Mouse (Mus musculus): ENCODE measurements around the gene Ube2d1. TPM values are rescaled to one million over a fixed set of nuclear protein-coding genes. Genes with fewer than 3 reads are reported as not detected.

Gene Ube2d1
- polyA plus RNA-seq, 1 experiment from 2014 or later, result 55.5 TPM

DNA sequence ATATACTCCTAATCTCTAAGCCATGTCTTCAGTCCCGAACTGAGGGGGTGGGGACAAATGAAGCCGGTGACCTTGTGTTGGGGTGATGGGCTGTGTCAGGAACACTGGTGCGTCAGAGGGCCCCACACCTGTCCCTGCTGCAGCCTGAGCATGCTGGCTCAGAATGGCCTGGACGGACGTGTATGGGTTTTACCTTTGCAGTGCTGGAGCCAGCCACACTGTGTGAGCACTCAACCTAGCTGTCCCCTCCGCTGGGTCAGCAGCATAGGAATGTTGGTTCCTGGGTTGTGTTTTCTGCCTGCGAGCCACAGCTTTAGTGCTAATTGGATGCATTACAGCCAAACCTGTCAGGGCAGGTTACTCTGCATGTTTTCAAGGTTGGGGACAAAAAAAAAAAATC is 41.1 kb upstream of the Ube2d1 start:
- no peaks in the 10 kb centered on the region for H3K27me3 ChIP-seq (ENCODE audit: control insufficient read depth, insufficient read depth, low read depth, low read length)
- no peak overlapping the region for H3K4me2 ChIP-seq (ENCODE audit: low read depth, low read length)
- H3K9me3 ChIP-seq (ENCODE audit: control insufficient read depth, low read length), result no peaks in the 10 kb centered on the region
- peaks cover 8% of the 10 kb centered on the region for H3K36me3 ChIP-seq (ENCODE audit: control insufficient read depth, insufficient read depth, low read length)
- no peak for ATAC-seq (ENCODE audit: low read depth)
- whole genome bisulfite sequencing, result 64% methylated on average over 7 of the region's 7 CpGs
- no peak overlapping the region for H3K27ac ChIP-seq (ENCODE audit: low read length)
- no peak overlapping the region for H3K9ac ChIP-seq (ENCODE audit: low read length)
- H3K4me1 ChIP-seq (replicated peaks; ENCODE audit: control insufficient read depth, insufficient read depth, low read length), result no peaks in the 10 kb centered on the region
- no peak overlapping the region for H3K4me3 ChIP-seq (ENCODE audit: low read length)

DNA sequence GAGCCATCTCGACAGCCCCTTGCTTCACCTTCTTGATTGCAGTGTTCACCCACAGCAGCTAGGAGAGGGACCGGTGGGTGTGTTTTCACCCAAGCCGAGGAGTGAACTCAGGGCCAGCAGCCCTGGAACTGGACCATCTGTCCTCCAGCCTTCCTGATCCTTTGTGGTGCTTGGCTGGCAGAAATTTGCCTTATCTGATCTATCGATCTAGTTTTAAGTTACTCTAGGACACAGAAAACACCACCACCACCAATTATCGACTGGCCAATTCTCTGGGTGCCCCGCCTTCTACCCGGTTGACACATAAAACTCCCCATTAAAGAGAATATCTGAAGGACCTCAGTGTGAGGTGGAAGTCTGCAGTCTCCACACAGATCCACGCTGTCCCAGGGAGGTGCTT is 38.6 kb upstream of the Ube2d1 start:
- H3K4me3 ChIP-seq (ENCODE audit: low read length), result no peak overlapping the region
- no peak overlapping the region for H3K9ac ChIP-seq (ENCODE audit: low read length)
- 72% methylated on average over 8 of the region's 8 CpGs for WGBS
- H3K36me3 ChIP-seq (ENCODE audit: control insufficient read depth, insufficient read depth, low read length), result no peaks in the 10 kb centered on the region
- no peak for ATAC-seq (ENCODE audit: low read depth)
- no peaks in the 10 kb centered on the region for H3K4me1 ChIP-seq (replicated peaks; ENCODE audit: control insufficient read depth, insufficient read depth, low read length)
- no peak overlapping the region for H3K4me2 ChIP-seq (ENCODE audit: low read depth, low read length)
- no peaks in the 10 kb centered on the region for H3K9me3 ChIP-seq (ENCODE audit: control insufficient read depth, low read length)
- no peak overlapping the region for H3K27ac ChIP-seq (ENCODE audit: low read length)
- no peaks in the 10 kb centered on the region for H3K27me3 ChIP-seq (ENCODE audit: control insufficient read depth, insufficient read depth, low read depth, low read length)

- ATAC-seq (ENCODE audit: low read depth), result no peak
- no peak overlapping the region for H3K4me2 ChIP-seq (ENCODE audit: low read depth, low read length)
- no peaks in the 10 kb centered on the region for H3K27me3 ChIP-seq (ENCODE audit: control insufficient read depth, insufficient read depth, low read depth, low read length)
- H3K27ac ChIP-seq (ENCODE audit: low read length), result no peak overlapping the region
- no peak overlapping the region for H3K9ac ChIP-seq (ENCODE audit: low read length)
- no peaks in the 10 kb centered on the region for H3K9me3 ChIP-seq (ENCODE audit: control insufficient read depth, low read length)
- no peaks in the 10 kb centered on the region for H3K36me3 ChIP-seq (ENCODE audit: control insufficient read depth, insufficient read depth, low read length)
- no peaks in the 10 kb centered on the region for H3K4me1 ChIP-seq (replicated peaks; ENCODE audit: control insufficient read depth, insufficient read depth, low read length)
- no peak overlapping the region for H3K4me3 ChIP-seq (ENCODE audit: low read length)
- 65% methylated on average over 7 of the region's 7 CpGs for WGBS
Measured at GRCm38 (mm10) chr10:71316497-71316896, 31.4 kb upstream of the Ube2d1 start.

DNA sequence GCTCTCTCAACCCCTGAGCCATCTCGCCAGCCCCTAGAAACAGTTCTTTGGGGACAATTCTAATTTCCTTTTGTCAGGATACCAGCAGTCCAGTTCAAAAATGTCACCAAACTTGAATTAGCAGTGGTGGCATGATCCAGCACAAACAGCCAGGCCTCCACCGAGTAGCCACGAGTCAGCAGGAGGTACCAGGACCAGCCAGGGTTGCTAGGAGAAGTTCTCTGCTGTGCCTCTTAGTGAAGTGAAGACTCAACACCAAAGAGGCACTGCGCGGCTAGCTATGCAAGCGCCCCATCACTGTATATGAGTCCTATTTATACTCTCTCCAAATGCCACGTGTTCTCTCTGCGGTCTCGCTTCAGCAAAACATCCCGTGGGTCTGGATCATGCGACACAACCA is 31.0 kb upstream of the Ube2d1 start:
- Histone ChIP-seq H3K36me3 (ENCODE audit: control insufficient read depth, insufficient read depth, low read length) (no peaks in the 10 kb centered on the region), H3K4me2 (ENCODE audit: low read depth, low read length) (no peak overlapping the region), H3K4me1 (replicated peaks; ENCODE audit: control insufficient read depth, insufficient read depth, low read length) (no peaks in the 10 kb centered on the region), H3K27ac (ENCODE audit: low read length) (no peak overlapping the region), H3K9ac (ENCODE audit: low read length) (no peak overlapping the region), H3K4me3 (ENCODE audit: low read length) (no peak overlapping the region), H3K27me3 (ENCODE audit: control insufficient read depth, insufficient read depth, low read depth, low read length) (no peaks in the 10 kb centered on the region), H3K9me3 (ENCODE audit: control insufficient read depth, low read length) (no peaks in the 10 kb centered on the region)
- ATAC-seq (ENCODE audit: low read depth), result no peak
- WGBS, result 61% methylated on average over 11 of the region's 11 CpGs

DNA sequence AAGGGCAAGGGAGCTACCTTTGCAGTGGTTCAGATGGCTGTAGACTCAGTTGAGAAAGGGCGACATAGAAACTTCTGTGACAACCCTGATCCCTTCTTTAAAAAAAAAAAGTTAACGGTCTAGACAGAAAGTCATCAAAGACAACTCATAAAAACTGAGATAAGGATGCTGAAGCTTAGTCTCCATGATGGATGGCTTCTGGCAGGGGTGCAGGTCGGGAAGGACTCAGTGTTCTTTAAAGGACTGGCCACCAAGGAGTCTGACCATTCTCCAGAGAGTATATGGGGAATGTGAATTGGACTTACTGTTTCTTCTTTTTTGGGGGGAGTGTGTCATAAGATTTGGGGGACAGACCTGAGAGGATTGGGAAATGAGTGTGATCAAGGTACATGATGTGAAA is 29.5 kb upstream of the Ube2d1 start:
- H3K4me3 ChIP-seq (ENCODE audit: low read length), result no peak overlapping the region
- no peak overlapping the region for H3K27ac ChIP-seq (ENCODE audit: low read length)
- no peaks in the 10 kb centered on the region for H3K4me1 ChIP-seq (replicated peaks; ENCODE audit: control insufficient read depth, insufficient read depth, low read length)
- WGBS, result 52% methylated on average over 3 of the region's 3 CpGs
- H3K9me3 ChIP-seq (ENCODE audit: control insufficient read depth, low read length), result no peaks in the 10 kb centered on the region
- H3K36me3 ChIP-seq (ENCODE audit: control insufficient read depth, insufficient read depth, low read length), result no peaks in the 10 kb centered on the region
- no peaks in the 10 kb centered on the region for H3K27me3 ChIP-seq (ENCODE audit: control insufficient read depth, insufficient read depth, low read depth, low read length)
- no peak overlapping the region for H3K4me2 ChIP-seq (ENCODE audit: low read depth, low read length)
- no peak for ATAC-seq (ENCODE audit: low read depth)
- no peak overlapping the region for H3K9ac ChIP-seq (ENCODE audit: low read length)

DNA sequence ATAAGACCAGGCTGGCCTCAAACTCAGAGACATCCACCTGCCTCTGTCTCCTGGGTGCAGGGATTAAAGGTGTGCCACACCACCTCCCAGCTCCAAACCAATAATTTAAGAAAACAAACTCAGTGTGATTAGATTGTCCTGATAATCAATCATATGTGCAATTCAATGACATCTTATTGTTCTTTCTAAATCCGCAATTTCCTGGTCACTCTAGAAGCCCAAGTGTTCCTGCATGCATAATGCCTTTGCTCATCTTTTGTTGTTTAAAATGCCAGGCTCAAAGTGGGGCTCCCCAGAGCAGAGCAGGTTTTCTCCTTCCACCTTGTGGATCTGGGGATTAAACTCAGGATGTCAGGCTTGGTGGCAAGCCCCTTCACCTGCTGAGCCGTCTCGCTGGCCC is 25.2 kb upstream of the Ube2d1 start:
- no peak overlapping the region for H3K9ac ChIP-seq (ENCODE audit: low read length)
- H3K27me3 ChIP-seq (ENCODE audit: control insufficient read depth, insufficient read depth, low read depth, low read length), result no peaks in the 10 kb centered on the region
- H3K27ac ChIP-seq (ENCODE audit: low read length), result no peak overlapping the region
- ATAC-seq (ENCODE audit: low read depth), result no peak
- no peaks in the 10 kb centered on the region for H3K4me1 ChIP-seq (replicated peaks; ENCODE audit: control insufficient read depth, insufficient read depth, low read length)
- no peak overlapping the region for H3K4me3 ChIP-seq (ENCODE audit: low read length)
- H3K36me3 ChIP-seq (ENCODE audit: control insufficient read depth, insufficient read depth, low read length), result no peaks in the 10 kb centered on the region
- WGBS, result 57% methylated on average over 3 of the region's 3 CpGs
- no peaks in the 10 kb centered on the region for H3K9me3 ChIP-seq (ENCODE audit: control insufficient read depth, low read length)
- no peak overlapping the region for H3K4me2 ChIP-seq (ENCODE audit: low read depth, low read length)

DNA sequence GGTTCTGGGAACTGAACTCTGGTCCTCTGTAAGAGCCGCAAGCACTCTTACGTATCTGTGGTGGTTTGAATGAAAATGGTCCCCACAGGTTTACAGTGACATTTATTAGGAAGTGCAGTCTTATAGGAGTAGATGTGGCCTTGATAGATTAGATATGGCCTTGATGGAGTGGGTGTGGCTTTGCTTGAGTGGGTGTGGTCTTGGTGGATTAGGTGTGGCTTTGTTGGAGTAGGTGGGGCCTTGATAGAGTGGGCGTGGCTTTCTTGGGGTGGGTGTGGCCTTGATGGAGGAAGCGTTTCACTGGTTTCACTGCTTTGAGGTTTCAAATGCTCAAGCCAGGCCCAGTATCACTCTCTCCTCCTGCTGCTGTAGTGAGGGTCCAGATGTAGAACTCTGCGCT is 23.1 kb upstream of the Ube2d1 start:
- 87% methylated on average over 5 of the region's 5 CpGs for WGBS
- no peak overlapping the region for H3K9ac ChIP-seq (ENCODE audit: low read length)
- no peaks in the 10 kb centered on the region for H3K4me1 ChIP-seq (replicated peaks; ENCODE audit: control insufficient read depth, insufficient read depth, low read length)
- no peak overlapping the region for H3K27ac ChIP-seq (ENCODE audit: low read length)
- H3K4me3 ChIP-seq (ENCODE audit: low read length), result no peak overlapping the region
- no peaks in the 10 kb centered on the region for H3K9me3 ChIP-seq (ENCODE audit: control insufficient read depth, low read length)
- ATAC-seq (ENCODE audit: low read depth), result no peak
- H3K27me3 ChIP-seq (ENCODE audit: control insufficient read depth, insufficient read depth, low read depth, low read length), result no peaks in the 10 kb centered on the region
- H3K36me3 ChIP-seq (ENCODE audit: control insufficient read depth, insufficient read depth, low read length), result no peaks in the 10 kb centered on the region
- no peak overlapping the region for H3K4me2 ChIP-seq (ENCODE audit: low read depth, low read length)

- no peaks in the 10 kb centered on the region for H3K9me3 ChIP-seq (ENCODE audit: control insufficient read depth, low read length)
- no peaks in the 10 kb centered on the region for H3K4me1 ChIP-seq (replicated peaks; ENCODE audit: control insufficient read depth, insufficient read depth, low read length)
- ATAC-seq (ENCODE audit: low read depth), result no peak
- H3K4me2 ChIP-seq (ENCODE audit: low read depth, low read length), result peak overlapping the region; percentile 40; the same call in 1 of the 2 replicates
- H3K4me3 ChIP-seq (ENCODE audit: low read length), result no peak overlapping the region
- 52% methylated on average over 6 of the region's 6 CpGs for WGBS
- no peak overlapping the region for H3K27ac ChIP-seq (ENCODE audit: low read length)
- no peak overlapping the region for H3K9ac ChIP-seq (ENCODE audit: low read length)
- H3K36me3 ChIP-seq (ENCODE audit: control insufficient read depth, insufficient read depth, low read length), result no peaks in the 10 kb centered on the region
- no peaks in the 10 kb centered on the region for H3K27me3 ChIP-seq (ENCODE audit: control insufficient read depth, insufficient read depth, low read depth, low read length)
Measured at GRCm38 (mm10) chr10:71306759-71307158, 21.7 kb upstream of the Ube2d1 start.

DNA sequence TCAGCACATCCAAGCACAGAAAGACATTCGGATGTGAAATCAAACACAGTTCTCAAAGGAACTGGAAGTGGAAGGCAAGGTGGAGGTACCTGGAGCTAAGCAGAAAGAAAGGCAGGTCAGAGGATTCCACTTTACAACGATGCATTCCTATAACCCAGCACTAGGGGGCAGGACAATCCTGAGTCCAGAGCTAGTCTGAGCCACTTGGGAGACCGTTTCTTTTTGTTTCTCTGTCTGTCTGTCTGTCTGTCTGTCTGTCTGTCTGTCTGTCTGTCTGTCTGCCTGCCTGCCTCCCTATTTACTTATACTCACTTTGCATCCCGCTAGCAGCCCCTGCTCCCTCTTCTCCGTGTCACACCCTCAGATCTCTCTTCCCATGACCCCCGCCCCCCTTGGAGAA is 21.1 kb upstream of the Ube2d1 start:
- Histone ChIP-seq H3K27ac (ENCODE audit: low read length) (no peak overlapping the region), H3K9me3 (ENCODE audit: control insufficient read depth, low read length) (no peaks in the 10 kb centered on the region), H3K4me1 (replicated peaks; ENCODE audit: control insufficient read depth, insufficient read depth, low read length) (no peaks in the 10 kb centered on the region), H3K4me3 (ENCODE audit: low read length) (0 out of 2 replicates have a peak overlapping the region, but pooled peaks have one; percentile 2), H3K36me3 (ENCODE audit: control insufficient read depth, insufficient read depth, low read length) (no peaks in the 10 kb centered on the region), H3K4me2 (ENCODE audit: low read depth, low read length) (peak overlapping the region; percentile 40), H3K27me3 (ENCODE audit: control insufficient read depth, insufficient read depth, low read depth, low read length) (no peaks in the 10 kb centered on the region), H3K9ac (ENCODE audit: low read length) (no peak overlapping the region)
- WGBS, result 19% methylated on average over 6 of the region's 6 CpGs
- no peak for ATAC-seq (ENCODE audit: low read depth)

- Histone ChIP-seq H3K4me1 (replicated peaks; ENCODE audit: control insufficient read depth, insufficient read depth, low read length) (no peaks in the 10 kb centered on the region), H3K27me3 (ENCODE audit: control insufficient read depth, insufficient read depth, low read depth, low read length) (no peaks in the 10 kb centered on the region), H3K9me3 (ENCODE audit: control insufficient read depth, low read length) (no peaks in the 10 kb centered on the region), H3K4me3 (ENCODE audit: low read length) (no peak overlapping the region), H3K27ac (ENCODE audit: low read length) (no peak overlapping the region), H3K36me3 (ENCODE audit: control insufficient read depth, insufficient read depth, low read length) (no peaks in the 10 kb centered on the region), H3K4me2 (ENCODE audit: low read depth, low read length) (no peak overlapping the region), H3K9ac (ENCODE audit: low read length) (no peak overlapping the region)
- WGBS, result 22% methylated on average over 5 of the region's 5 CpGs
- no peak for ATAC-seq (ENCODE audit: low read depth)
Measured at GRCm38 (mm10) chr10:71302490-71302889, 17.4 kb upstream of the Ube2d1 start.

All from lung, embryonic 16.5 days (tissue).